Mouse (Mus musculus) stomach, embryonic 15.5 days (tissue): Measurements from ENCODE around the gene Tmem144. TPM values are rescaled to one million over a fixed set of nuclear protein-coding genes. Genes with fewer than 3 reads are reported as not detected.
A peak's percentile ranks its signal among the peaks of the same experiment; 100 is the strongest.

Source experiments
- ATAC-seq: fragments of 200-750 bp; cut with Nextera tagmentation; 2 replicates; pipeline ENCODE4 v1.8.0; 2017; ENCODE audit warnings: low read depth, moderate number of reproducible peaks, moderate TSS enrichment; ENCODE audit not compliant: insufficient read depth, low FRiP score
- H3K27ac ChIP-seq: fragments of 300-500 bp; sonication (generic); 2 replicates; pipeline ENCODE4 v1.5.1; 2015; ENCODE audit warnings: mild to moderate bottlenecking, inconsistent platforms
- H3K27me3 ChIP-seq: fragments of 300-500 bp; sonication (generic); replicated peaks from 2 replicates; pipeline ENCODE4 v1.6.1; 2015; ENCODE audit warnings: inconsistent platforms
- H3K36me3 ChIP-seq: fragments of 300-500 bp; sonication (generic); 2 replicates; pipeline ENCODE4 v1.6.1; 2015; ENCODE audit warnings: inconsistent platforms
- H3K4me1 ChIP-seq: fragments of 300-500 bp; sonication (generic); 2 replicates; pipeline ENCODE4 v1.6.1; 2015; ENCODE audit warnings: inconsistent platforms
- H3K4me2 ChIP-seq: fragments of 300-500 bp; sonication (generic); 2 replicates; pipeline ENCODE4 v1.6.1; 2015; ENCODE audit warnings: mild to moderate bottlenecking, inconsistent platforms
- H3K4me3 ChIP-seq: fragments of 300-500 bp; sonication (generic); replicated peaks from 2 replicates; pipeline ENCODE4 v1.5.1; 2015; ENCODE audit warnings: inconsistent platforms
- H3K9ac ChIP-seq: fragments of 300-500 bp; sonication (generic); 2 replicates; pipeline ENCODE4 v1.6.1; 2015; ENCODE audit warnings: inconsistent platforms
- H3K9me3 ChIP-seq: fragments of 300-500 bp; sonication (generic); 2 replicates; pipeline ENCODE4 v1.6.1; 2016; ENCODE audit warnings: inconsistent platforms
- whole genome bisulfite sequencing: fragments of 180-500 bp; shearing (Covaris S2); methylation state at CpG from one replicate; pipeline ENCODE4 v1.1.7; 2015; 5-methylcytosine and 5-hydroxymethylcytosine counted together
- polyA plus RNA-seq: library from polyadenylated mRNA; unstranded; fragments of >200 nt; fragmentation: Nextera tagmentation; extraction: Ambion mirVana; gene quantifications from 2 replicates; pipeline ENCODE4 v1.2.1, GENCODE M21; 2015

Tmem144 gene
- polyA plus RNA-seq, 1 experiment from 2014 or later: 3.6 TPM

GRCm38 (mm10) chr3:79852108-79852507 is 465 bp downstream of the Tmem144 start:
- Histone ChIP-seq H3K4me1 (no peaks in the 10 kb centered on the region), H3K9ac (no peak overlapping the region), H3K27me3 (no peaks in the 10 kb centered on the region), H3K4me3 (no peak overlapping the region), H3K4me2 (no peak overlapping the region), H3K36me3 (no peaks in the 10 kb centered on the region), H3K9me3 (no peaks in the 10 kb centered on the region), H3K27ac (no peak overlapping the region)
- 53% methylated on average over 3 of the region's 3 CpGs for WGBS
- peak; percentile 14; the same call in 1 of the 2 replicates for ATAC-seq

GRCm38 (mm10) chr3:79850656-79851055 is 1.9 kb downstream of the Tmem144 start:
- no peaks in the 10 kb centered on the region for H3K4me1 ChIP-seq
- H3K4me2 ChIP-seq: no peak overlapping the region
- WGBS: 40% methylated on average over 6 of the region's 6 CpGs
- H3K4me3 ChIP-seq: no peak overlapping the region
- no peaks in the 10 kb centered on the region for H3K36me3 ChIP-seq
- no peak for ATAC-seq
- H3K9ac ChIP-seq: no peak overlapping the region
- no peak overlapping the region for H3K27ac ChIP-seq
- H3K27me3 ChIP-seq: no peaks in the 10 kb centered on the region
- no peaks in the 10 kb centered on the region for H3K9me3 ChIP-seq

- Histone ChIP-seq H3K4me1 (no peaks in the 10 kb centered on the region), H3K27ac (no peak overlapping the region), H3K9ac (no peak overlapping the region), H3K4me2 (no peak overlapping the region), H3K4me3 (no peak overlapping the region), H3K9me3 (no peaks in the 10 kb centered on the region), H3K36me3 (no peaks in the 10 kb centered on the region), H3K27me3 (no peaks in the 10 kb centered on the region)
- ATAC-seq: peak; percentile 76; the same call in 1 of the 2 replicates
- WGBS: 72% methylated on average over 2 of the region's 2 CpGs
Measured at GRCm38 (mm10) chr3:79849621-79850020, 3.0 kb downstream of the Tmem144 start.

GRCm38 (mm10) chr3:79848841-79849240 is 3.7 kb downstream of the Tmem144 start:
- Histone ChIP-seq H3K27ac (no peak overlapping the region), H3K36me3 (no peaks in the 10 kb centered on the region), H3K4me1 (no peaks in the 10 kb centered on the region), H3K4me2 (no peak overlapping the region), H3K9me3 (no peaks in the 10 kb centered on the region), H3K9ac (no peak overlapping the region), H3K27me3 (no peaks in the 10 kb centered on the region), H3K4me3 (no peak overlapping the region)
- no peak for ATAC-seq
- 41% methylated on average over 4 of the region's 4 CpGs for WGBS

- Histone ChIP-seq H3K9me3 (no peaks in the 10 kb centered on the region), H3K27ac (no peak overlapping the region), H3K9ac (no peak overlapping the region), H3K27me3 (no peaks in the 10 kb centered on the region), H3K4me3 (no peak overlapping the region), H3K4me1 (no peaks in the 10 kb centered on the region), H3K4me2 (no peak overlapping the region), H3K36me3 (no peaks in the 10 kb centered on the region)
- 73% methylated on average over 5 of the region's 5 CpGs for WGBS
- no peak for ATAC-seq
Measured at GRCm38 (mm10) chr3:79846633-79847032, 5.9 kb downstream of the Tmem144 start.

GRCm38 (mm10) chr3:79843999-79844398 is 8.6 kb downstream of the Tmem144 start:
- no peak overlapping the region for H3K4me3 ChIP-seq
- H3K9ac ChIP-seq: no peak overlapping the region
- H3K27me3 ChIP-seq: no peaks in the 10 kb centered on the region
- no peak overlapping the region for H3K4me2 ChIP-seq
- H3K36me3 ChIP-seq: no peaks in the 10 kb centered on the region
- H3K27ac ChIP-seq: no peak overlapping the region
- no peak for ATAC-seq
- no peaks in the 10 kb centered on the region for H3K4me1 ChIP-seq
- no peaks in the 10 kb centered on the region for H3K9me3 ChIP-seq
- WGBS: 83% methylated on average over 9 of the region's 9 CpGs

GRCm38 (mm10) chr3:79842616-79843016 is 10.0 kb downstream of the Tmem144 start:
- Histone ChIP-seq H3K36me3 (no peaks in the 10 kb centered on the region), H3K4me1 (no peaks in the 10 kb centered on the region)
- ATAC-seq: peak; percentile 87

GRCm38 (mm10) chr3:79842165-79842564 is 10.4 kb downstream of the Tmem144 start:
- no peaks in the 10 kb centered on the region for H3K4me1 ChIP-seq
- ATAC-seq: peak; percentile 72
- peak overlapping the region; percentile 79 for H3K27ac ChIP-seq
- H3K4me2 ChIP-seq: peak overlapping the region; percentile 75
- H3K4me3 ChIP-seq: peak overlapping the region; percentile 59
- H3K27me3 ChIP-seq: no peaks in the 10 kb centered on the region
- H3K9me3 ChIP-seq: no peaks in the 10 kb centered on the region
- 4% methylated on average over 12 of the region's 12 CpGs for WGBS
- 0 out of 2 replicates have a peak overlapping the region, but pooled peaks have one; percentile 9 for H3K9ac ChIP-seq
- no peaks in the 10 kb centered on the region for H3K36me3 ChIP-seq

More at GRCm38 (mm10) chr3:79842616-79843016, 10.0 kb downstream of the Tmem144 start:
- Histone ChIP-seq H3K27ac (peak overlapping the region; percentile 79), H3K4me2 (peak overlapping the region; percentile 75), H3K9me3 (no peaks in the 10 kb centered on the region), H3K27me3 (no peaks in the 10 kb centered on the region), H3K9ac (0 out of 2 replicates have a peak overlapping the region, but pooled peaks have one; percentile 9), H3K4me3 (peak overlapping the region; percentile 59)
- WGBS: under 1% methylated on average over 19 of the region's 19 CpGs

GRCm38 (mm10) chr3:79841475-79841874 is 11.1 kb downstream of the Tmem144 start:
- no peaks in the 10 kb centered on the region for H3K36me3 ChIP-seq
- peak overlapping the region; percentile 75 for H3K4me2 ChIP-seq
- peak overlapping the region; percentile 59; the same call in 1 of the 2 replicates for H3K4me3 ChIP-seq
- no peak for ATAC-seq
- H3K27ac ChIP-seq: peak overlapping the region; percentile 79; the same call in 1 of the 2 replicates
- no peaks in the 10 kb centered on the region for H3K4me1 ChIP-seq
- no peaks in the 10 kb centered on the region for H3K27me3 ChIP-seq
- WGBS: 71% methylated on average over 6 of the region's 6 CpGs
- H3K9ac ChIP-seq: no peak overlapping the region
- H3K9me3 ChIP-seq: no peaks in the 10 kb centered on the region

GRCm38 (mm10) chr3:79838751-79839150 is 13.8 kb downstream of the Tmem144 start:
- no peaks in the 10 kb centered on the region for H3K9me3 ChIP-seq
- no peaks in the 10 kb centered on the region for H3K4me1 ChIP-seq
- H3K9ac ChIP-seq: no peak overlapping the region
- 55% methylated on average over 6 of the region's 6 CpGs for WGBS
- H3K4me2 ChIP-seq: no peak overlapping the region
- no peak for ATAC-seq
- H3K27me3 ChIP-seq: no peaks in the 10 kb centered on the region
- H3K36me3 ChIP-seq: no peaks in the 10 kb centered on the region
- no peak overlapping the region for H3K27ac ChIP-seq
- H3K4me3 ChIP-seq: no peak overlapping the region

GRCm38 (mm10) chr3:79829289-79829688 is 23.3 kb downstream of the Tmem144 start:
- no peak for ATAC-seq
- no peak overlapping the region for H3K9ac ChIP-seq
- H3K27me3 ChIP-seq: no peaks in the 10 kb centered on the region
- no peak overlapping the region for H3K4me3 ChIP-seq
- H3K4me2 ChIP-seq: no peak overlapping the region
- no peak overlapping the region for H3K27ac ChIP-seq
- H3K9me3 ChIP-seq: no peaks in the 10 kb centered on the region
- H3K4me1 ChIP-seq: no peaks in the 10 kb centered on the region
- H3K36me3 ChIP-seq: no peaks in the 10 kb centered on the region

- H3K27me3 ChIP-seq: no peaks in the 10 kb centered on the region
- no peak overlapping the region for H3K9ac ChIP-seq
- 79% methylated on average over 14 of the region's 14 CpGs for WGBS
- H3K4me1 ChIP-seq: no peaks in the 10 kb centered on the region
- no peak overlapping the region for H3K4me3 ChIP-seq
- H3K36me3 ChIP-seq: no peaks in the 10 kb centered on the region
- ATAC-seq: no peak
- H3K4me2 ChIP-seq: no peak overlapping the region
- no peak overlapping the region for H3K27ac ChIP-seq
- H3K9me3 ChIP-seq: no peaks in the 10 kb centered on the region
Measured at GRCm38 (mm10) chr3:79825067-79825780, 27.3 kb downstream of the Tmem144 start.
